Mouse (Mus musculus): ENCODE results near the gene Agbl3. TPM values are rescaled to one million over a fixed set of nuclear protein-coding genes. Genes with fewer than 3 reads are reported as not detected.

Gene Agbl3
- polyA plus RNA-seq (2015; fragmentation: Nextera tagmentation; extraction: Ambion mirVana), result 12.1 and 13.0 TPM in 2 replicates

DNA sequence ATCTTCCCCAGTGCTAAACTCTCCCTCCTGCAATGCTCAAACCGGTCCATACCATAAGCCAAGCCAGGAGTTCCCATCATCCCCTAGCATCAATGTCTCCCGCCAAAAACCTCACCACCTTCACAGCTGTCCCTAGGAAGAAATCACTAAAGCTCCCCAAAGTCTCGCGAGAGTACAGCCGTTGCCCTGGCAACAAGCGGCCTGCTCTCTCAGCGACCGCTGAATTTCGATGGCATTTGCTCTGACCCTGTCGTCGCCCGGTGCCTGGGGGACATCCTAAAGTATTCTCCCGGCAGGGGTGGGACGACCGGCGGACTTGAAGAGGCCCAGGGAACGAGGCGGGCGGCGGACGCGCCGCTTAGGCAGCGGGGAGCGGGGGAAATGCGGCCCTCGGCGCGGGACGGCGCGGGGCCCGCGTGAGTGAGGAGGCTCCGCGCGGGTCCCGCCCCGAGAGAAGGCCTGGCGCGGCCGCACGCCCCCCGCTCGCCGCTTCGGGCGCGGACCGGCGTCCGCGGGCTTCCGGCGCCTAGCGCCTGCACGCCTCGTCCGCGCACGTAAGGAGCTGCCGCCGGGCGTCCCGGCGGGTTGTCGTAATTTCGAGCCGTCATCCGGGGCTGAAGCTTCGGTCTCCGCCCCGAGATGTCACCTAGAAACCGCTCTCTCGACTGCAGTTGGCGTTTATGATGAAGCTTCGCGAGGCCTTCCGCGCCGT is at the start of gene Agbl3:
TSS of gene Agbl3 (plus strand) at position 202 of the 712 bp plus-strand sequence.
- H3K27ac ChIP-seq (replicated peaks), result peak within 1 kb of the TSS; percentile 96
- peak within 1 kb of the TSS; percentile 56 for H3K4me3 ChIP-seq (replicated peaks)
- peak within 1 kb of the TSS; percentile 62 for H3K4me2 ChIP-seq
- H3K36me3 ChIP-seq, result no peaks in the 10 kb centered on the region
- WGBS, result under 1% methylated on average over 75 of the region's 81 CpGs
- H3K9ac ChIP-seq (replicated peaks), result peak within 1 kb of the TSS; percentile 80
- no peaks in the 10 kb centered on the region for H3K27me3 ChIP-seq (replicated peaks)
- H3K9me3 ChIP-seq (replicated peaks), result no peaks in the 10 kb centered on the region
- peak; percentile 96 for ATAC-seq (ENCODE audit: low FRiP score)
- H3K4me1 ChIP-seq, result peaks cover 2% of the 10 kb centered on the region; the same call in 1 of the 2 replicates

DNA sequence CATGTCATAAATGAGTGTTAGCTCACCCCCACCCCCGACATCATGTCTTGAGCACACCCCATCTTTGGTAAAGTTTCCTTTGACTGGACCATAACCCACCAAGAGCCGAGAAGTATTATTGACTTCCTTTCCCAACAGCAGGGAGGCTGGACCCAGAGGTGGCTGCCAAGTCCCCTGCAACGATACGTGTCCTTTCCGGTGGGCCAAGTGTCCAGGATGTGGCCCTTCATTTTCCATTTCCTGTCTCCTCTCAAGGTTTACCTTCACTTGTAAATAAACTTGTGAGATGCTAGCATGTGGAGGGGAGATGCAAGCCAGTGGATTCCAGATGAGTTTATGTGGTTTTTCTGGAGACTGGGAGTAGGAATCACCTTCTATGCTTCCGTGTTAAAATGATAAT is 49.2 kb upstream of the Agbl3 start:
- WGBS, result 68% methylated on average over 6 of the region's 6 CpGs
- ATAC-seq (ENCODE audit: low FRiP score), result no peak
- peak overlapping the region; percentile 30; the same call in 1 of the 2 replicates for H3K4me2 ChIP-seq
- H3K4me3 ChIP-seq (replicated peaks), result no peak overlapping the region
- H3K27me3 ChIP-seq (replicated peaks), result no peaks in the 10 kb centered on the region
- H3K36me3 ChIP-seq, result no peaks in the 10 kb centered on the region
- H3K4me1 ChIP-seq, result peaks cover 23% of the 10 kb centered on the region
- H3K9ac ChIP-seq (replicated peaks), result no peak overlapping the region
- H3K9me3 ChIP-seq (replicated peaks), result no peaks in the 10 kb centered on the region
- H3K27ac ChIP-seq (replicated peaks), result peak overlapping the region; percentile 24; the same call in 1 of the 2 replicates

GRCm38 (mm10) chr6:34731529-34731928 is 48.7 kb upstream of the Agbl3 start:
- Histone ChIP-seq H3K9me3 (replicated peaks) (no peaks in the 10 kb centered on the region), H3K27ac (replicated peaks) (peak overlapping the region; percentile 24; the same call in 1 of the 2 replicates), H3K4me2 (peak overlapping the region; percentile 30), H3K27me3 (replicated peaks) (no peaks in the 10 kb centered on the region), H3K36me3 (no peaks in the 10 kb centered on the region), H3K9ac (replicated peaks) (no peak overlapping the region), H3K4me3 (replicated peaks) (no peak overlapping the region), H3K4me1 (peaks cover 23% of the 10 kb centered on the region)
- peak; percentile 81; the same call in 1 of the 2 replicates for ATAC-seq (ENCODE audit: low FRiP score)
- WGBS, result 40% methylated on average over 9 of the region's 9 CpGs

DNA sequence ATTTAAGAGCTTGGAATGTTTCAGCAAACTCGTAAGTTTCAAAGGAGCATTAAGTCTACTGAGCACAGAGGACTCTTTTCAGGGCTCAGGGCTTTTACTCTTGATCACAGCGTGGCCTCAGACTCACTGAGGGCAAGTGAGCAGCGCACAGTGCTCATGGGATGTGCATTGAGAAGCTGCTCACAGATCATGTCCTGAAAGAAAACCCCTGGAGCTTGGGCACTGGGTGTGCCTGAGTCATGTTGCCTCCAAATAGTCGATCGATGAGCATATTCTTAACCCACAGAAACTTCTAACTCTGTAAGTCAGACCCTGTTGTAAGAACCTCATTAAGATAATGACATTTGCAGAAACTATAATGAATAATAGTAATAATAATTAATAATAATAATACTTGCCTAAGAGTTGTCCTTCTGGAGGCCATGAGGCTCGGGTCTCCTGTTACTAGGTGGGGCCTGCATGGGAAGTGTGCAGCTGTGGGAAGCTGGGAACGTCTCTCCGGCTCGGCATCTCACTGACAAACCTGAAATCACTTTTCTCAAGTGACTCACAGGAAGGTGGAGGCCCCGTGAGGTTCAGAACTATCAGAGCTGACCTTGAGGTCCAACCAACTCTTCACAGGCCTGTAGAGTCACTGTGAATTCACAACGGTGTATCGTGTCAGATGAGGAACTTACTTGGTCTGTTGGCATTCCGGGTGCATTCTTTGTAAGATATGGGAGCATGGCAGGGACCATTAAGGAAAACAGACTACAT is 45.1 kb upstream of the Agbl3 start:
- WGBS, result 91% methylated on average over 13 of the region's 13 CpGs
- Histone ChIP-seq H3K27me3 (replicated peaks) (no peaks in the 10 kb centered on the region), H3K9me3 (replicated peaks) (no peaks in the 10 kb centered on the region), H3K9ac (replicated peaks) (no peak overlapping the region), H3K4me3 (replicated peaks) (no peak overlapping the region), H3K36me3 (no peaks in the 10 kb centered on the region), H3K4me2 (no peak overlapping the region), H3K27ac (replicated peaks) (no peak overlapping the region), H3K4me1 (peaks cover 18% of the 10 kb centered on the region)
- ATAC-seq (ENCODE audit: low FRiP score), result no peak

- no peak for ATAC-seq (ENCODE audit: low FRiP score)
- Histone ChIP-seq H3K4me2 (no peak overlapping the region), H3K9me3 (replicated peaks) (no peaks in the 10 kb centered on the region), H3K27ac (replicated peaks) (no peak overlapping the region), H3K9ac (replicated peaks) (no peak overlapping the region), H3K4me3 (replicated peaks) (no peak overlapping the region), H3K4me1 (peaks cover 1% of the 10 kb centered on the region; the same call in 1 of the 2 replicates), H3K36me3 (no peaks in the 10 kb centered on the region), H3K27me3 (replicated peaks) (no peaks in the 10 kb centered on the region)
- 64% methylated on average over 2 of the region's 2 CpGs for WGBS
Measured at GRCm38 (mm10) chr6:34736934-34737333, 43.3 kb upstream of the Agbl3 start.

DNA sequence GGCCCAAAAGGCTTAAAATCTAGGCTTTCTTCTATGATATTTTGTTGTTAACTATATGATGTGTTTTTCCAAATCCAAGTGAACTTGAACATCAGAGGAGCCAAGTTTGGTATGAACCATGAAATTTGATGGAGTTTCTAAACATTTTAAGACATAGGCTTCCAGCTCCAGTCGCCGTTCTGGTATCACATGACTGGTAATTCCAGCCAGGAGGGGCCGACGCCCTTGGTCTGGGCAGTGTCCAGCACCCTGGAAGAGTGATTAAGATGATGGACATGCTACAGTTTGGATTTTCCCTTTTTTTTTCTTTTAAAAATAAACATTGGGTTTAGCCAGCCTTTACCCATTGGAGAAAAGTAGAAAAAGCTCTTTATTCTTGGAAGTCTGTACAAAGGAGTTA is 36.3 kb upstream of the Agbl3 start:
- Histone ChIP-seq H3K4me3 (replicated peaks) (no peak overlapping the region), H3K36me3 (no peaks in the 10 kb centered on the region), H3K9ac (replicated peaks) (no peak overlapping the region), H3K4me2 (no peak overlapping the region), H3K4me1 (no peaks in the 10 kb centered on the region), H3K9me3 (replicated peaks) (no peaks in the 10 kb centered on the region), H3K27me3 (replicated peaks) (no peaks in the 10 kb centered on the region), H3K27ac (replicated peaks) (no peak overlapping the region)
- 94% methylated on average over 4 of the region's 4 CpGs for WGBS
- no peak for ATAC-seq (ENCODE audit: low FRiP score)

- Histone ChIP-seq H3K4me3 (replicated peaks) (no peak overlapping the region), H3K4me1 (no peaks in the 10 kb centered on the region), H3K9me3 (replicated peaks) (no peaks in the 10 kb centered on the region), H3K9ac (replicated peaks) (no peak overlapping the region), H3K4me2 (no peak overlapping the region), H3K27me3 (replicated peaks) (no peaks in the 10 kb centered on the region), H3K36me3 (no peaks in the 10 kb centered on the region), H3K27ac (replicated peaks) (no peak overlapping the region)
- no peak for ATAC-seq (ENCODE audit: low FRiP score)
- WGBS, result 74% methylated on average over 6 of the region's 6 CpGs
Measured at GRCm38 (mm10) chr6:34747846-34748245, 32.4 kb upstream of the Agbl3 start.

GRCm38 (mm10) chr6:34748566-34748965 is 31.7 kb upstream of the Agbl3 start:
- Histone ChIP-seq H3K27me3 (replicated peaks) (no peaks in the 10 kb centered on the region), H3K9ac (replicated peaks) (no peak overlapping the region), H3K4me3 (replicated peaks) (no peak overlapping the region), H3K36me3 (no peaks in the 10 kb centered on the region), H3K9me3 (replicated peaks) (no peaks in the 10 kb centered on the region), H3K4me2 (no peak overlapping the region), H3K4me1 (no peaks in the 10 kb centered on the region), H3K27ac (replicated peaks) (no peak overlapping the region)
- 91% methylated on average over 11 of the region's 11 CpGs for WGBS
- ATAC-seq (ENCODE audit: low FRiP score), result no peak

- H3K9ac ChIP-seq (replicated peaks), result no peak overlapping the region
- ATAC-seq (ENCODE audit: low FRiP score), result no peak
- 82% methylated on average over 6 of the region's 6 CpGs for WGBS
- no peaks in the 10 kb centered on the region for H3K9me3 ChIP-seq (replicated peaks)
- H3K4me3 ChIP-seq (replicated peaks), result no peak overlapping the region
- H3K4me1 ChIP-seq, result no peaks in the 10 kb centered on the region
- H3K36me3 ChIP-seq, result no peaks in the 10 kb centered on the region
- no peak overlapping the region for H3K4me2 ChIP-seq
- no peaks in the 10 kb centered on the region for H3K27me3 ChIP-seq (replicated peaks)
- no peak overlapping the region for H3K27ac ChIP-seq (replicated peaks)
Measured at GRCm38 (mm10) chr6:34749526-34749925, 30.7 kb upstream of the Agbl3 start.

DNA sequence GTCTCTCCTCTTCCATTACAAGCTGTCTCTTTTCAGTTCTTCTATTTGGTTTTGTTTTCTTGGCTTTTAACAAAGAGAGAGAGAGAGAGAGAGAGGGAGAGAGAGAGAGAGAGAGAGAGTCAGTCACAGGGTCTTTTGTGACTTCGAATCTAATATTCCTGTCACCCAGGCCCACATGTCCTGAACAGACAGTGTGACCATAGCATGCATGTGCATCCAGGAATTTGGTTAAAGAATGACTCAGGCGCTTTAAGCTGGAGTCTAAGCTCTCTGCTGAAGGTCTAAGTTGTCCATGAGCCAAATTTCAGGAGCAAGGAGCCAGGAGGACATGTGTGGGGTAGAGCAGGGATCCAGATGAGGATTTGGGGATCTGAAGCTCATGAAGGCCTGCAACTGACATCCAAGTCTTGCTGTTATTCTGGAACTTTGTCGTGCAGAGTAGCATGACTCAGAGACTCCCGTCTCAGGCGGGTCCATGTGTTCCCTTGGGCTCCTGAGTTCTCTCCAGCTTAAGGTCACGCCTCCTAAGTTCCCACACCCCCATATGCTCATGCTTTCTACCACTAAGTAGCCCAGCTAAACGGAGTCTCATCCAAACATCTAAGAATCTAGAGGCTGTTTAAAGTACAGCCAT is 29.6 kb upstream of the Agbl3 start:
- Histone ChIP-seq H3K27ac (replicated peaks) (no peak overlapping the region), H3K9me3 (replicated peaks) (no peaks in the 10 kb centered on the region), H3K27me3 (replicated peaks) (no peaks in the 10 kb centered on the region), H3K36me3 (no peaks in the 10 kb centered on the region), H3K4me1 (no peaks in the 10 kb centered on the region), H3K4me3 (replicated peaks) (no peak overlapping the region), H3K4me2 (no peak overlapping the region), H3K9ac (replicated peaks) (no peak overlapping the region)
- WGBS, result 82% methylated on average over 7 of the region's 7 CpGs
- ATAC-seq (ENCODE audit: low FRiP score), result no peak

DNA sequence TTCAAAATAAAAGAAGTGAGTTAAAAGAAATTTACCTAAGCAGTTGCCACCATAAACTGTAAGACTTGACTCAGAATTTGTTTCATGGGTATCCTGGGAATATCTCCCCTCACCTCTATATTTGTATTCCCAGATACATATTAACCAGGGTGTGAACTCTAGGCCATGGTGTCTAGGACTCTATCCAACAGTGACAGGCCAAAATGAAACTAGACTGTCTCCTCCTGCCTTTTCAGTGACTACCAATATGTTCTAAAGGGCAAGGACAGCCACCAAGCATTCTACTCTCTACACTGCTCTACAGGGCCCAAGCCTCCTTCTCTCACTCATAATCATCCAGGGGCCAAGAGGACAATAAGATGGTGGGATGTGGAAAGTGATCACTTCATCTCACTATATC is 28.6 kb upstream of the Agbl3 start:
- no peaks in the 10 kb centered on the region for H3K36me3 ChIP-seq
- H3K27me3 ChIP-seq (replicated peaks), result no peaks in the 10 kb centered on the region
- H3K27ac ChIP-seq (replicated peaks), result no peak overlapping the region
- no peak overlapping the region for H3K9ac ChIP-seq (replicated peaks)
- no peak overlapping the region for H3K4me3 ChIP-seq (replicated peaks)
- no peaks in the 10 kb centered on the region for H3K4me1 ChIP-seq
- no peaks in the 10 kb centered on the region for H3K9me3 ChIP-seq (replicated peaks)
- ATAC-seq (ENCODE audit: low FRiP score), result no peak
- no peak overlapping the region for H3K4me2 ChIP-seq
